Mouse (Mus musculus): ENCODE measurements around the gene Spsb1. TPM values are rescaled to one million over a fixed set of nuclear protein-coding genes. Genes with fewer than 3 reads are reported as not detected.

Spsb1 gene
- 5.7 TPM for polyA plus RNA-seq (2014; fragmentation: Illumina TruSeq; extraction: RNeasy Lipid Tissue Mini Kit (QIAGEN cat#74804); ENCODE audit: low read depth, low replicate concordance)

GRCm38 (mm10) chr4:149954893-149955439 lies at the start of gene Spsb1:
Spsb1 (minus strand) TSS chr4:149955043.

Other genes starting within 250 kb of the Spsb1 start
- gene Tmem201, start 217.0 kb downstream of the Spsb1 start, polyA plus RNA-seq (2014; fragmentation: Illumina TruSeq; extraction: RNeasy Lipid Tissue Mini Kit (QIAGEN cat#74804); ENCODE audit: low read depth, low replicate concordance): 1.2 TPM
- gene Slc25a33, start 180.8 kb downstream of the Spsb1 start, polyA plus RNA-seq (2014; fragmentation: Illumina TruSeq; extraction: RNeasy Lipid Tissue Mini Kit (QIAGEN cat#74804); ENCODE audit: low read depth, low replicate concordance): 13.6 TPM
- 17.9 TPM for gene H6pd, start 54.0 kb upstream of the Spsb1 start, polyA plus RNA-seq (2014; fragmentation: Illumina TruSeq; extraction: RNeasy Lipid Tissue Mini Kit (QIAGEN cat#74804); ENCODE audit: low read depth, low replicate concordance)
- 0.87 TPM for gene Gpr157, start 132.3 kb upstream of the Spsb1 start, polyA plus RNA-seq (2014; fragmentation: Illumina TruSeq; extraction: RNeasy Lipid Tissue Mini Kit (QIAGEN cat#74804); ENCODE audit: low read depth, low replicate concordance)
- 0.35 TPM for gene Slc2a5, start 164.2 kb upstream of the Spsb1 start, polyA plus RNA-seq (2014; fragmentation: Illumina TruSeq; extraction: RNeasy Lipid Tissue Mini Kit (QIAGEN cat#74804); ENCODE audit: low read depth, low replicate concordance)
- gene Slc2a7, start 193.9 kb upstream of the Spsb1 start, polyA plus RNA-seq (2014; fragmentation: Illumina TruSeq; extraction: RNeasy Lipid Tissue Mini Kit (QIAGEN cat#74804); ENCODE audit: low read depth, low replicate concordance): not detected
- gene Car6, start 246.3 kb upstream of the Spsb1 start, polyA plus RNA-seq (2014; fragmentation: Illumina TruSeq; extraction: RNeasy Lipid Tissue Mini Kit (QIAGEN cat#74804); ENCODE audit: low read depth, low replicate concordance): not detected

Data from adrenal gland, adult 10 weeks (tissue).